Mouse (Mus musculus) heart, postnatal 25 days (tissue): ENCODE measurements around the gene F2rl1. TPM values are rescaled to one million over a fixed set of nuclear protein-coding genes. Genes with fewer than 3 reads are reported as not detected.
A peak's percentile ranks its signal among the peaks of the same experiment; 100 is the strongest.

Source experiments
- DNase-seq: peaks from one replicate; pipeline ENCODE4 v3.0.0; 2022; ENCODE audit warnings: low spot score
- intact Hi-C: fragments of 180-260 bp; cut with DNase I; formaldehyde crosslinking; loops from one replicate; pipeline ENCODE4 v1.15.1; 2025
- total RNA-seq, 2 experiments: library from RNA; stranded (reverse); gene quantifications; 2 replicates each; pipeline ENCODE4 v1.2.3; 2021

The F2rl1 gene
- under 1 TPM; 0.48 to 0.65 TPM for total RNA-seq

DNA sequence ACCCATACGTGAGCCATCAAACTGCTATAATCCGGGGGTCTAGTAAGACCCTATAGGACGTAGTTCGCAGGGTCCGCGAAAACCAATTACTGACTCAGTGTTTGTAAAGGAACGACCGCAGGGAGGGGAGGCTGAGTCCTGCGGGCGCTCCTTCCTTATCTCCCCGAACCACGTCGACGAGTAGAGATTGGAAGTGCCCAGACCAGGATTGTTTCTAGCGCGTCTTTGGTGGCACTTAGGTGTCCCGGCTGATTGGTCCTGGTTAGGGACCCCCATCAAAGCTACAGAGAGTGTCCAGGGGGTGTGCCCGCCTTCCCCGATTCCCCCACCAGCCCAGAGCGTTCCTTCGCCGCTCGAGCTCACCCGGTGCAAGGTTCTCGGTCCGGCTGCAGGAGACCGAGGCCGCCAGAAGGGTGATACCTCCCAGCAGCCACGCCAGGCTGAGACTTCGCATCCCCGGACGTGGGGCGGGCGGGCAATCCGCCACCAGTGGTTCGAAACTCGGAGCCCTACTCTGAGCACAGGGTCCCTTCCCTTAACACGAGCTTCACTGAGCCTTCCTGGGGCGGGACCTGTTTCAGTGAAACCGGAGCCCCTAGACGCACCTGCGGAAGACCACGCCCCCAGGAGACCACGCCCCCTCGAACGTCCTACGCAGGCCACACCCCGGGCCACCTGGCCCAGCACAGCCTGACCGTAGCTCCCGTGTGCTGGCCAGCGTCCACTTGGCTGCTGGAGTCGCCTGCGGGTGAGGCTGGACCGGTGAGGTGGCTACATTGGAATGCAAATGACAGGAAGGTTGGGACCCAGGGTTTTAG is at the start of gene F2rl1:
F2rl1 (minus strand) TSS at position 554 of the 818 bp plus-strand sequence.
- intact Hi-C loops: no loop called here
- no peak for DNase-seq

DNA sequence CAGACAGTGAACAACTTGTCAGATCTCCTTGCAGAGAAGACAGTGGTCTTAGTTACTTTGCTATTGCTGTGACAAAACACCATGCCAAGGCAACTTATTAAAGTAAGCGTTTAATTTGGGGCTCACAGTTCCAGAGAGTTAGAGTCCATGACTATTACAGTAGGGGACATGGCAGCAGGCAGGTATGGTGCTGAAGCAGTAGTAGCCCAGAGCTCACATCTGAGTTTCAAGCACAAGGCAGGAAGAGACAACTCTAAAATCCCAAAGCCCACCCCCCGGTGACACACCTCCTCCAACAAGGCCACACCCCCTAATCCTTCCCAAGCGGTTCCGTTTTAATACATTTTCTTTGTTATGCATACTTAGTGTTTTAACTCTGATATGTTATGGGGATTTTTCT is 45.9 kb upstream of the F2rl1 start:
- intact Hi-C loops: no loop called here
- no peak for DNase-seq

DNA sequence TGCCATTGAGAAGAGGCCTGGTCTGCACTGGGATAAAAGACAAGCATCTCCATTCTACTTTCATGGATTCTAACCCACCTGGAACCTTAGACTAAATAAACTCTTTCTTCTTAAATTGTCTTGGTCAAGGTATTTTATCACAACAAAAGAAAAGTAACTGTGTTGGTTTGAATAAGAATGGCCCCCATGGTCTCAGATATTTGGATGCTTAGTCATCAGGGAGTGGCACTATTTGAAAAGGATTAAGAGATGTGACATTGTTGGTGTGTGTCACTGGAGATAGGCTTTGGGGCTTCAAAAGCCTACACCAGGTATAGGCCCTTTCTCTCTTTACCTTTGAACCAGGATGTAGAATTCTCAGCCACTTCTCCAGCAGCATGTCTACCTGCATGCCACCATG is 44.3 kb upstream of the F2rl1 start:
- intact Hi-C loops: loop anchor here (5.0 kb wide), 1 partner anchor 43 kb away; no protein-coding TSS in a partner anchor
- DNase-seq: no peak

DNA sequence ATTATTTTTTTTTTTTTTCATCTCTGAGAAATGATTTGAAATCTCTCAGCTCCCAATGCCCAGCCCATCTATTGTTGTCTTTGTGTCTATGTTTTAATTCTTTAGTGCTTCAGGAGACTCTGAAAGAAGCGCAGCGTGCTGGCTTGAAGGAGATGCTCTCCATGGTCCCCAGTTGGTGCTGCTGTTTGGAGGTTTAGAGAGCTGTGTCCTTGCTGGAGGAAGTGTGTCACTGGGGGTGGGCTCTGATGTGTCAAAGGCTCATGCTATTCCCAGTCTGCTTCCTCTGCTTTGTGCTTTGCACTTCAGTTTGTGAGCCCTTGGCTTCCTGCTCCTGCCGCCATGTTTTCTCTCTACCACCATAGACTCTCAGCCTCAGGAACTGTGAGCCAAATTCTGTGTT is 43.3 kb upstream of the F2rl1 start:
- no peak for DNase-seq

GRCm38 (mm10) chr13:95566841-95567551 is 42.0 kb upstream of the F2rl1 start:
- intact Hi-C loops: loop anchor here (5.0 kb wide), 1 partner anchor 45 kb away; no protein-coding TSS in a partner anchor
- DNase-seq: no peak

More for the DNA sequence above, 43.3 kb upstream of the F2rl1 start:
- intact Hi-C loops: loop anchor here (5.0 kb wide), 1 partner anchor 44 kb away; no protein-coding TSS in a partner anchor

- no peak for DNase-seq
- intact Hi-C loops: loop anchor here (1.0 to 5.0 kb wide), 3 partner anchors 104 to 329 kb away; partner anchors contain the start of gene Iqgap2
Observed at GRCm38 (mm10) chr13:95563693-95564092, 38.7 kb upstream of the F2rl1 start.

GRCm38 (mm10) chr13:95563066-95563610 is 38.1 kb upstream of the F2rl1 start:
- DNase-seq: no peak
- intact Hi-C loops: loop anchor here (1.0 to 5.0 kb wide), 2 partner anchors 104 to 329 kb away; partner anchors contain the start of gene Iqgap2

GRCm38 (mm10) chr13:95557326-95557725 is 32.3 kb upstream of the F2rl1 start:
- no peak for DNase-seq
- intact Hi-C loops: no loop called here

GRCm38 (mm10) chr13:95553885-95554492 is 29.0 kb upstream of the F2rl1 start:
- intact Hi-C loops: no loop called here
- no peak for DNase-seq

GRCm38 (mm10) chr13:95550636-95551370 is 25.8 kb upstream of the F2rl1 start:
- no peak for DNase-seq
- intact Hi-C loops: no loop called here

- no peak for DNase-seq
- intact Hi-C loops: no loop called here
Observed at GRCm38 (mm10) chr13:95549421-95549820, 24.4 kb upstream of the F2rl1 start.

- no peak for DNase-seq
- intact Hi-C loops: no loop called here
Observed at GRCm38 (mm10) chr13:95548856-95549255, 23.8 kb upstream of the F2rl1 start.

DNA sequence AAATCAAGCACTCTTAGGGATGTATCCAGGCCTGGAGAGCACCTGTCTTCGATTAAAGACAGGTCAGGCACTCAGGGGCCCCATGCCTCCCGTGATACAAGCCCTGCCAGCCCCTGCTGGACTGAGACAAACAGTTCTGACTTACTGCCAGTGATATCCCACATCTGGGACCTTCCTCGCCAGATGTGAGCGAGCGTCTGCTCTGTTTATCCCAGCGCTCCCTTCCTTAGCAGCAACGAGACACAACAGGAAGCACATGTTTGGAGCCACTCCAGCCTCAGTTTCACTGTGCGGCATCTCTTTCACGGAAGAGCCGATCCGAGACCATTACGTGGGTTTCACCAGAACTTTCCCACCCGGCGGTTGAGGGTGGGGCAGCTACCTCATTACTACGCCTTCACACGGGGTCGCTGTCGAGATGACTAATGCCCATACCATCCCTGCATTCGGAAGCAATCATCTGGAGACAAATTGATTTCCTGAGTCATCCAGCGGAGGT is 23.3 kb upstream of the F2rl1 start:
- DNase-seq: peak; percentile 27
- intact Hi-C loops: no loop called here

DNA sequence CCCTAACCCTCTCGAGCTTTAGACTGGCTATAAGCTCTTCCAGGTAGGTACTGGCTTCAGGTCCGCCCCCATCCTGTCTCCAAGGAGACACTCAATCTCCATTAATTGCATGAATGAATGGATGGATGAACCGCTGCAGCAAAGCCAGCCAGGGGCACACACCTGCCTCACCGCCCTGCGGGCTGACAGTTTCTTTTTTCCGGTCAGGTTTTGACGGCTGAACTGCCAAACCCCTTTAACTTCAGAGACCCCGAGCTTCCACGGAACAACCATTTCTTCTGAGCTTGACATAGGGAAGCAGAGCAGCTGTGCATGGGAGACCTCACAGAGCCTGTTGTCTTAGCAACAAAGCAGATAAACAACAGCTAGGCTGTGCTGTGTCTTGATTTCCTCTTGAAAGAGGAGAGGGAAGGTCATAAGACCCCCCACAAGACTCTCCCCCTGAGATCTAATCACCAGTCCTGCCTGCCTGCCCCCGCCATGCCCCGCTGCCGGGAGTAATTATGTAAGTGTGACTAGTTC is 22.1 kb upstream of the F2rl1 start:
- intact Hi-C loops: no loop called here
- no peak for DNase-seq

GRCm38 (mm10) chr13:95546251-95546650 is 21.2 kb upstream of the F2rl1 start:
- intact Hi-C loops: no loop called here
- DNase-seq: no peak

DNA sequence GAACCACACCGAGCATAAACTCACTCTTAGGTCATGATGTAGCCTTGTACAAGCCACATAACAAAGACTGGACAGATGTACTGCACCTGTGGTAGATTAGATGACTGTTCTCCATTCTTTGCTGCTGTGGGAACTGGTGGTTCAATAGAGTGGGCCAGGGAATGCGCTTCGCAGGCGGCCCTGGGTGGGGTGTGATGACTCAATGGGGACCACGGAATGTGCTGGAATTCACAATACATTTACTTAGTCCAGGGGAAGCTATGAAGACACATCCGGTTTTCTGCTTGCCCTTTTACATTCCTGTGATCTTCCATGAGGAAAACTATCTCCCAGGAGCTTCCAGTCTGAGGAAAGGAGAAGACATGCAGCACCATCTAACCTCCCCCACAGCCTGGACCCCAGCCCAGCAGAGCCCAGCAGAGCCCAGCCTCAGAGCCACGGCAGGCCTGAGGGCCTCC is 20.7 kb upstream of the F2rl1 start:
- intact Hi-C loops: no loop called here
- DNase-seq: no peak

GRCm38 (mm10) chr13:95538021-95538420 is 13.0 kb upstream of the F2rl1 start:
- no peak for DNase-seq
- intact Hi-C loops: no loop called here

- intact Hi-C loops: no loop called here
- no peak for DNase-seq
Observed at GRCm38 (mm10) chr13:95536117-95536493, 11.1 kb upstream of the F2rl1 start.

GRCm38 (mm10) chr13:95535461-95536116 is 10.6 kb upstream of the F2rl1 start:
- intact Hi-C loops: no loop called here
- DNase-seq: no peak
